Mouse (Mus musculus): ENCODE measurements at regions not wholly inside any gene's neighbourhood (a gene's known extent, or its start where the extent isn't known, plus 50 kb on each side); places are given as distances from the start of the nearest gene placed in this dataset.

DNA sequence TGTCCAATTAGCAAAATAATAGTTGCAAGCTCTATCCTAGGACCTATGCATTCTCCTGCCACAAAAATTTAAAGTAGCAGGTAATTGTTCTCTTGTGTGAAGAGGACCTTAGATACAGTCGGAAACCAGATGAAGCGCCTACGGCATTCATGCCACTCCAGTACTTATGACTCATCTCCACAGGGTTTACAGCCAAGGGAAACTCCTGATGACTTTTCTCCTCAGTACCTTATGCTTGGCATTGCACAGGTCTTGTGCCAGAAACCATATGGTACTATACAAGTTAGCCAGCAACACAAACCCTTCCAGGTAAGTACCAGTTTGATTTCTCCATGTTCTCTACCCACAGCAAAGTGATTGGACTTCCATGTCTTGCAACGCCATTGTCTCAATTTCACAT, 606.3 kb upstream of the Dmac1 start:
- DNase-seq (ENCODE audit: inconsistent ontology term): no peak

DNA sequence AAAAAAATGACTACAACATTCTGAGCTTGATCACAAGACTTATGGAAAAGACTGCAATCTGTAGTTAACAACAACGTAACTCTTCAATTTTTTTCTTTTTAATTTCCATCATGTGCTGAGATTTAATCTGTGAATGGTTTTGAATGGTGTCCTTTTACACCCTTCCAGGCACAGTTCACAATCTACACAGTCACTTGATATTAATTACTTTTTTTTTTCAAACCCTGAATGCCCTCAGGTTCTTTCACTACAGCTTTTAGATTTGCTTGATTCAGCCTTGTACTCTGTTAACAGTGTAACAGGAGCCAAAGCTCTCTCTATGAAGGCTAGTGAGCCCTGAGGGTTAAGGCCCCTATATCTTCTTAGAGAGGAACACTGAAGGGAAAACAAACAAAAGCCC, 591.7 kb upstream of the Dmac1 start:
- DNase-seq (ENCODE audit: inconsistent ontology term): no peak

DNA sequence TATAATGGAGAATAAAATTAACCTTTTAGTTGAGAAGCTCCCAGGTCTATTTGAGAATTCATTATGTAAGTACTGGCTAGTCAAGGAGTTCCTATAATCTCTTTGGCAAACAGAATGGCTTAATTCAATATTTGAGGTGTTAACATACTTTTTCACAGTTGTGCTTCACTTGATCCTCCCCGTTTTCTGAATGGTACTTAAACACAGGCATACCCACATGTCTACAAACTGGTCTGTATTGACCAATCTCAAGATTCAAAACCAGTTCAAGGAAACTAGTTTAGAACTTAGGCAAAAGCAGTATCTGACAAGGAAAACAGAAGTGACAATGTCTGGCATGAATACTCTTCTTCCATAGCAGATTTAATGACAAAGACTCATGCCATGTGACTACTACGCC, 583.0 kb upstream of the Dmac1 start:
- DNase-seq (ENCODE audit: inconsistent ontology term): no peak

DNA sequence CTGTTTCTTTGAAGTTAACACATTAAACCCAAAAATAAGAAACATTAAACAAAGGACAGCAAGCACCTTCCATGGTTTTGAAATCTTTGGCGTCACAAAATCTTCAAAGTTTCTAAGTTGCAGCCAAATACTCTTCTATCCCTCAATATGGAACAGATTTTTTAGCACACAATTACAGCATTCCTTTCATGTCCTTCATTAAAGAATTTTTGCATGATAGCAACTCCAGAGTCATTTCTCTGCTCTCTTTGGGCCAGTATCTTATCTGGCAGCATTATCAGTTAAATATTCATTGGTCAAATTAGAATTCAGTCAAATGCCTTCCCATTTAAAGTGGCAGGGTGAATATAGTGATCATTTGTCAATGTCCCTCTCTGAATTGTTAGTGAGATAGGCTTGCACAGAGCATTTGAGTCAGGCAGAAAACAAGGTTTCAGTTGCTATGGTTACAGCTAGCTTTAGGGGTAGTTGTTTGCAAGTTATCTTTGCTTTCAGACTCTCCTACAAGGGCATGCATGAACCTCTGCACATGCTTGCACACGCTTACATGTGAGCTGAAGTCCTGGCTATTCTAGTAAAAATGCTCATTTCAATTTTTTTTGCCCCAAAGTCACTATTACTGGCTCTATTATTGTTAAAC, 579.8 kb upstream of the Dmac1 start:
- DNase-seq (ENCODE audit: inconsistent ontology term): no peak

DNA sequence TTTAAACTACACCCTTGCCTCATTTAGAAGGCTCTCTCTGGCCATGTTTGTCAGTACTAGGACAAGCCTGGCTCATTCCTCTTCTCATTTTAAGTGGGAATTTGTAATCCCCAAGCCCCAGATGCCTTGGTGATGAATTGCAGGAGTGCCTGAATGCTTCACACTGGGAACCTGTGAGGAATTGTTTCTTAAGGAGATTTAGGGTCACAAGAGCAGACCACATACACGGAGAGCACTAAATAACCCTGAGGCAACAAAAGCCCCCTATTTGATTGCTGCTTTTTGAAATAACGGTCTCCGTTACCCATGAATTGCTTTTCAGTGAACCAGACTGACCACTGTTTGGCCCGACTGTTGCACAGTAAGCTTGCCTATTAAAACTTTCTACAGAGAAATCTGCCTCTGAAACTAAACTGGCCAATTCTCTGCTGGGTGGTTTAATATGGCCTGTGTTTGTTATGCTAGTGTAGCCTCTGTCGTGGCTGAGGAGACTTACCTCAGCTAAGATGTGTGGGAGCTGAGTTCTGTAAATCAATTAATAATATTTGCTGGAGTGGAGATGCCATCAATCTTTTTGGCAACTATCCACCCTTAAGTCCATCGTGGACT, 577.7 kb upstream of the Dmac1 start:
- DNase-seq (ENCODE audit: inconsistent ontology term): peak; percentile 60

DNA sequence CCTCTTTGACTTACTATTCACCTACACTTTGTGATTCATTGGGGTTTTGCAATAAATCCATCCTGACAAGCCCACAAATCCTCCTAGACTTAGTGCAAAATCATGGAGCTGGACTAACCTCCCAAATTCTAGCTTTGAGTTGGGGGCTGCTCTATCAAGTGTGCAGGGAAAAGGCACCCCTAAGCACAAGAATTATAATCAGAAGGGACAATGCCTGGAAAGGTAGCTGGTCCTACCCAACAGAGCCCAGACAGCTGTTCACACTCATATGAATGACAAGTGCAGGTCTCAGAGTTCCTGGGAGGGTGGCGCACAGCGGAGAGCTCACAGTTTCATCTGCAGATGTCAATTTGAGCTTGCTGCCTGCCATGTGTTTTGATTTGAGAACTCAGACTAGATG, 572.2 kb upstream of the Dmac1 start:
- DNase-seq (ENCODE audit: inconsistent ontology term): no peak

DNA sequence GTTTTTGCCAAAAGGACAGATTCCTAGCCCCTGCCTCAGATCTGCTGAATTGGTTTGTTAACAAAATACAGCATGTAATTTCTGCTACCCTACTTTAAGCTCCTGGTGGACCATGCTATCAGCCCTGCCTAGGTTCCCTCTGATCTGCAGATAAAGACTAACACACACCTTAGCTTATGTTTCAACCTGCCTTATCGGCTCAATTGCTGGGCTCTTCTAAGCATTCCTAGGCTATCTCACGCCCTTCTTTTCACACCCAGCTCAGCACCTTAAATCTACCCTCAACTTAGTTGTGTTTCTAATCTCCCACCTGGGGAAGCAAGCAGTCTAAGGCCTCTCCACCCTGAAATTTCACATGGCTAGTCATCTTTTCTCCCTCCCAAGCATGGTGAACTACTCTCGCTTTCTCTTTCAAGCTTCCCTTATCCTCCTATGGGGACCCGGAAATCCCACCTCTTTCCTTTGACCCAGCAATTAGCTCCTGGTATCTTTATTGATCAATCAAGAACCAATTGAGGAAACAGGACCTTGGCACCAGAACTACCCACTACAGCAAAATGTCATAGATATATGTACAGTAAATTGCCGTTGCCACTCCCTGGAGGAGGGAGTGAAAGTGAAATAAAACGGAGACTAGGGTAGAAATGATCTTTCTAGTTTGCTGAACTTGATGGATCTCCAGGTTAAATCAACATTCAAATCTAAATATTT, 569.7 kb upstream of the Dmac1 start:
- DNase-seq (ENCODE audit: inconsistent ontology term): no peak

DNA sequence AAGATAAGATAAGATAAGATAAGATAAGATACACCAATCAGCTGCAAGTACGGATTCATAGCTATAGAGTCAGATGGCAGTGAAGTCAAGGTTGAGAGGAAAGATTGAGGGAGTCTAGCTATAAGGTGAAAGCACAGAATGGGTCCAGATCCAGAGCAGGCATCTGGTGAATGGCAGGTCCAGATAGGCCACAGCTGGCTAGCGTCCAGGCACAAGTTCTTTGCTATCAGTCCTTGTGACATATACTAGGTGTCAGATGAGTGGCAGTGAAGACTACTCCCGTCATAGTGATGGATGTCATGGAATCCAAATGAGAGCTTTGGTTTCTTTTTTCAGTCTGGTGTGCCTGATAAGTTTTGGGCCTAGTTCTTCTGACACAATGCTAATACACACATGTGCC, 566.9 kb upstream of the Dmac1 start:
- DNase-seq (ENCODE audit: inconsistent ontology term): no peak

DNA sequence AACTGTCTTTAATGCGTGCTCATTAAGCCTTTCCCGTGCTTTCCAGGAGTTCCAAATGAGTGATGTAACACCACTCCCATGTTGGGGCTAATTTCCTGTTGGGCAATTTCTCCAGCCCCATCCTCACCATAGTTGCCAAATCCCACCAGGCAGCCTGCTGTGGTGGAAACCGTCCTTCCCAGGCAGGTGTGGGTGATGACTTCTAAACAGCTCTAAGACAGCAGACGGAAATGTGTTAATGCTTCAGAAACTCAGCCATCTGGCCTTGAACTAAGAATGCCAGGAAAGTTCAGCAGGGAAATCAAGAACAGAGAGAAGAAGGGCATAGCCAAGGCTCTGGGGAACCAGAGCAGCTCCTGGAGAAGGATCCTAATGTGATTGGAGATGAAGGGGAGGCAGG, 560.5 kb upstream of the Dmac1 start:
- DNase-seq (ENCODE audit: inconsistent ontology term): no peak

DNA sequence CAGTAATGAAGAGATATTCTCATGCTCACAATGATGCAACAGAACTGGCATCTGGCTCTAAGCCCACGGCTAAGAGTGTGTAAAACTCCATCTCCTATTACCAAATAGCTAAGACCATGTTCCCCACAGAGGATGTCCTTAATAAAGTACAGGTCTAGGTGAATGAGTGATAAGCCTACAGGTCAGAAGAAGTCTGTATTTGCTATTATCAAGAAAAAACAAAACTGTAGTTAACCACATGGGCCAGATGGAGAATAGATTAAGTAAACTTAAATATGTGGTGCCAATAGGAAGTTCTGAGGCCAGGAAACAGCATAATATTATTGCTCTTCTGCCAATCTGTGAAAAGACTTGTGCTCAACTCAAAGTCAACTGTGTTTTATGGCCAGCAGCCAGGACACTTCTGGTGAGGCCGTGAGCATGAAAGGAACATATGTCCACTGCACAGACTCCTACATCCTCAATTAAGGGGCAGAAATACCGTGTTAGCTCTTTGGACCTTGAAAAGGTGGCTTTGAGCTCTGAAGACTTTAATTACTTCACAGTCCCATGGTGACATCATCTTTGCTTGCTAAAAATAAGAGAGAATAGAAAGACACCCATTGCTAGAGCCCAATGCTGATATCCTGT, 549.1 kb upstream of the Dmac1 start:
- DNase-seq (ENCODE audit: inconsistent ontology term): no peak

DNA sequence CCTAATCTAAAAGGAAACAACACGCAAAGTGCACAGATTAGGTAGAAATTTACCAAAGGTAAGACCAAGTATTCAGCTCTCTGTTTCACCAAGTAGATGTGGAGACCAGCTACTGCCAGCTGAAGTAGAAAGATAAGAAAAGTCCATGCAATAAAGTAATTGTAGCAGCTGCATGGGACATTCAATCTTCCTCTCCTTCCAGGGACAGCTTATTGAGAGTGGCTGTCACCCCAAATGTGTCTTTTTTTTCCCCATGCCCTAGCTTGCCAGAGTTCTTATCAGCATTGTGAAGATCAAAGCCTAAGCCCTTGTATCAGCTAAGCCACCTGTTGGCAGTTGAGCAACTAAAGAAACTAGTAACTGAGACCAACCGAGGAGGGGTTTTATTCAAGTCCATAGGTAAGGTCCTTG, 541.1 kb upstream of the Dmac1 start:
- no peak for DNase-seq (ENCODE audit: inconsistent ontology term)

DNA sequence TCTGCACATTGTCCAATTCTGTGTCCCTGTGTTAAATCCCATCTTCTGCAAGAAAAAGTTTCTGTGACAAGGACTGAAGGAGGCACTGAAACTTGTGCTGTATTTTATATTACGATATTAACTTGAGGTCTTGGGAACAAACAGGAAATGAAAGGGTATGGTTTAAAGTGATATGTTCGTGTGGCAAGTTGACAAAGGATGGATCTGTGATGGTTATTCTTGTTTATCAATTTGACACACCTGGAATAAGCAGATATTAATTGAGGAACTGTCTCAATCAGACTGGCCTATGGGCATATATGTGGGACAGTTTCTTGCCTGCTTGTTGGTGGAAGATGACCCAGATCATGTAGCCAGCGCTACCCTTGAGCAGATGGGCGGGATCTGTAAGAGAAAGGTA, 537.9 kb upstream of the Dmac1 start:
- no peak for DNase-seq (ENCODE audit: inconsistent ontology term)

DNA sequence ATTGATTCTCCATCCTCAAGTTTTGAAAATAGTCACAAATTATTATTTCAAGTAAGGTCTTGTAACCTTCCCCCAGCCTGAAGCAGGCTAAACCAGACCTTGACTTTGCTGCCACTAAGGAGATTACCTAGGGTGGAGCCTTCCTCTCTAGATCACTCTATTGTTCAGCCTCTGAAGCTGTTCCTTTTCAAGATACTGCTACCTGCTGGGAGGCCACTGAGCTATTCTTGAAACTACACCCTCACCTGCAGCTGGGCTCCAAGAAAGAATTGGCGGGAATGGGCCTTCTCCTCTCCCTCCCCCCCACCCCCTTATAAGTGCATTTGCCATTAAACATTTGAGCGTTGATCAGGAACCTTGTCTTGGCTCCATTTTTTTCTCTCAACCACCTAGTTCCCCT, 534.2 kb upstream of the Dmac1 start:
- DNase-seq (ENCODE audit: inconsistent ontology term): no peak

DNA sequence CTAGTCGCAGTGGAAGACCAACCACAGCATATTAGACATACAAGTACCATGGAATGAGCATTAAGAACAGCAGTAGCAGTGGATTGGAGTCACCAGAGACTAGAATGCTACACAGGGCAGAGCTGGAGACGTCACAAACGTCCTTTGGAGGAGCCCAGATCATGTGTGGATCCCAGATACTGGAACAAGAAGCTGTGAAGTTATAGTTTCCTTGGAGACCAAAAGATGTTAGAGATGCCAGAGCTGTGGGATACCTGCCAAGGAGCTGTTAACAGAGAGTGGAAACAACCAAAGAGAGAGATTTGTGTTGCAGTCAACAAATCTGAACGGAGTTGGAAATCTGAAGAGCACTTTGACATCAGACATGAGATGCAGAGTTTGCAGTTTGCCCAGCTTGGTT, 523.8 kb upstream of the Dmac1 start:
- DNase-seq (ENCODE audit: inconsistent ontology term): no peak

DNA sequence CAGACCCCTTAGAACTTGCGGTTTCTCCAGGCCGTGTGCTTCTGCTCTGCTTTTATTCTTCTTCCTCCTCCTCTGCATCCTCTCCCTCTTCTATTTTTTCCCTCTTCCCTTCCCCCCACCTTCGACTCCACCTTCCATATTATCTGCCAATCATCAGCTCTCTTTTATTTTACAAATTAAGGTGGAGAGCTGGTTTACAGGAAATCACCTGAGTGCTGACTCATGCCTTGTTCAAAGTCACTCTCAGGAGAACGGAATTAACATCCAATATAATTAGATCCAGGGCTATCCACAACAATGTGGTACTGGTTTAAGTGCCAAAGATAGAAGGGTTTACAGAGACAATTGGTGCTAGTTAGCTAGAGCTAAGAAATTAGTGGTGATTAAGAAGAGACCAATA, 523.1 kb upstream of the Dmac1 start:
- DNase-seq (ENCODE audit: inconsistent ontology term): no peak

DNA sequence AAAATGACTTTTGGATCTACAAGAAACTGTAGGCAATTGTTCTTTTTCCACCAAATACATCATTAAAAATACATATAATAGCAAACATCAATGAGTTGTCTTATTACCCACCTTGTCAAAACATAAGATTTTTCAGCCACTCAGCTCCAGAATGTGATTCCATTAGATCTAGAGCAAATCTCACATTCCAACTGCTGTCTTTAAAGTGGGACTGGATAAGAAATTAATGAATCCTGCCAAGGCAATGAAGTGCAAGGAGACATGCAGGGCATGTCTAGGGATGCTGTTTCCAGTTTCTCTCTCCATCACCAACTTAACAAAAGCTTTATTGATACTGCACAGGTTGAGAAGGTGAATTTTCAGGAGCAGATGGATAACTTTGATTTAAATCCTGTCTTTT, 513.7 kb upstream of the Dmac1 start:
- DNase-seq (ENCODE audit: inconsistent ontology term): no peak

DNA sequence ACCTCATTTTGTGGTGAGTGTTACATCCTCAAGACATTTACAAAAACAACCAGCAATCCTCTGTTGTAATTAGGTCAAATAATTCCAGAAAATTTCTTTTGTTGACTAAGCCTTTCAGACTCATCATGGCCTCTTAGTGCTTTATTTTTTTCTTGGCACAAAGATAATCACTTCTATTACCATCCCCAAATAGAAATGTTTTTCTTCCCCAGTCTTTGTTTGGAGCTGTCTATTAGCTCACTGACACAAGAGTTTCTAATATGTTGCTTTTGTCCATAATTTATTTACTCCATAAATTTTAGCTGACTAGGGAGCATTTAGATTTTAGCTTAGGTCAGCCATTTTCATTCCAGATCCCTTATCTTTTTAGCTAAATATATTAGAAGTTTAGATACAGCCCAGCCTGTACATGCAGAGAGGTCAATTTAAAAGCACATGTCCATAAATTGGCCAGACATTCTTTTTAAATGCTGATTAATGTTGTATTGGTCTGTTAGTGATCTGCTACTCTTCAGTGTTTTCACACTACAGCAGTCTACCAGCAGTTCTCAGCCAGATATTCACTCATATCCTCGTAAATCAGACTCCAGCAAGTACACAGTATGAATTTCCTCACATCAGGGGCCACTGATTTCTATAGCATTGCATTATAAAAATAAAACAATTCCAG, 513.0 kb upstream of the Dmac1 start:
- DNase-seq (ENCODE audit: inconsistent ontology term): peak; percentile 81

DNA sequence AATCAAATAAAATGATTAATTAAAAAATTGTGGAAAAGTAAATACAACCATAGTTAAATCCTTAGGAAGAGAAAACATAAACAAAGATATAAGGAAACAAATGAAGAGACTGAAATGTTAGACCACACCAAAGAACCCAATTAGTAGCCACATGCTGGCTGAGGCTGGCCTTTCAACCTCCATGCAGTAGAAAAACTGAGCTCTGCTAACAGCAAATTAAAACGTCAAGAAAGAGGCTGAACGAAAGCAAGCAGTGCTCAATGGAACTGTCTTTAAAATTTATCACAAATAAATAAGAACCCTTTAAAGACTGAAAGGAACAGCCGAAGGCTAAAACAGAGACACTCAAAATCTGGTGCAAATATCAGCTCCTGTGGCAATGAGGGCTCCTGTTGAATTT, 509.3 kb upstream of the Dmac1 start:
- no peak for DNase-seq (ENCODE audit: inconsistent ontology term)

DNA sequence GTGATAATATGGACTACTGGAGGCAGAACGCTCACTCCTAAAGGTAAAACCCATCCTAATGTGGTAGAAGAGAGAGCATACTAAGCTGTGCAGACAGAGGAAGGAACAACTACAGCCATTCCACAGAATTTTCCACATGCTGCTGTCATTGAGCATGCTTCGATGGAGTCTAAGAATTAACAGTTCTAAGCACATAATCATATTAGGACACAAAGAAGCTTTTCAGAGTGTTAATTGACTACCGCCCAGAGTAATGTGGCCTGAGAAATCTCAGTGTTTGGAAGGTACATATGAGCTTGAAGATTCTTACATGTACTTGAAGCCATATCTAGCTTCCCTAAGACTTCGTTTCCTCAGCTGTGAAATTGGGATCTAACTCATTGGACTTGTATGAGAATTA, 508.3 kb upstream of the Dmac1 start:
- DNase-seq (ENCODE audit: inconsistent ontology term): peak; percentile 84

DNA sequence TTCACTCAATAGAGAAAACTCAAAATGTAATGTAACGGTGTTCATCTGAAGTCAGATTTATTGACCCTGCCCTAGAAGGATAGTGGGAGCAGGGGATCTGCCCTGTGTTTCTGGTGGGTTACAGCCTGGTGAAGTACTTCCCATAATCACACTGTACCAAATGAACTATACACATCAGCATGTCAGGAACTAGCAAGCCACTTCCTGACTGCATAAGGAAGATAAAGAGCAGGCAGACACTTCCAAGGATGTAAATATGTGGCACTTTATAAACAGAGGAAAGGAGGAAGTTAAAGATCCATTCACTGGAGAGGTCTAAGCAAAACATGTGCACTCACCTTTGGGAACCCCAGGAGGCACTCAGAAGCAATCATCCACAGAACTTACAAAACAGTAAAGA, 501.4 kb upstream of the Dmac1 start:
- DNase-seq (ENCODE audit: inconsistent ontology term): no peak

DNA sequence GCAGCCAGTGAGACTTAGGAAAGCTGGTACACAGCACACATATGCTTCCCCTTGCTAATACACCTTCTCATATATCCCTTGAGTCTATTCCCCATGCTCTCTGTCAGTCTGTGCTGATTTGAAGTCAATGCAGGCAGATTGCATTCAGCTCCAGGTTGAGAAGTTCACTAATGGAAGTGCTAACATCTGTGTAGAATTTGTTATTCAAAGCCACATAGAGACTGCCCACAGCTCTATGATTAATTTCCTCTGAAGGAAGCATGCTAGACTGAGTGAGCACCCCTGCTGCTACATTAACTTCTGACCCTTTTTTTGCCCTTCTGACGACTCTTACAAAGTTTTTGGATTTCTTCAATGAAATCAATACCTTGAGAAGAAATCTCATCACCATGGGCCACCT, 486.0 kb upstream of the Dmac1 start:
- no peak for DNase-seq (ENCODE audit: inconsistent ontology term)

DNA sequence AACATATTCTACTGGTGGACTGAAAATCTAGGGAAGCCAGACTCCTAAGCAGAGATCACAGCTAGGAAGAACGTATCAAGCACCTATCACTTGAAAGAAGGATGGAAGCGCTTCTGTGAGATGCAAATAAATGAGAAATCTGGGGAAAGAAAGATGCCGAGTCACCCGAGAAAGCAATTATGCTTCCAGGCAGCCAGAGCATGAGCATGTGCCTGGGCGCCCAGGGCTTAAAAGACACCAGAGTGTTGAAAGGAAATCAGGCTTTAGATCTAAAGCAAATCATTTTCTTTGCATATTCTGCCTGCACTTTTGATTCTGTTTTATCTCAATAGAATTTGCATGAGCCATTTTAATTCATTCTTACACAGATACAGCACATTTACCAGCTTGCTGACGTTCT, 466.5 kb upstream of the Dmac1 start:
- no peak for DNase-seq (ENCODE audit: inconsistent ontology term)
